Mouse (Mus musculus) small intestine, adult 2 months (tissue): ENCODE data around the gene Gm28710.

Experiments
- CTCF ChIP-seq: fragments of 200-500 bp; IDR thresholded peaks from 2 replicates; pipeline ENCODE4 v1.5.1; 2012; ENCODE audit warnings: low read depth, mild to moderate bottlenecking, control low read depth, inconsistent platforms, low read length, moderate library complexity, mixed read lengths; ENCODE audit not compliant: insufficient replicate concordance, insufficient read length; ENCODE audit errors: extremely low read depth
- POLR2A ChIP-seq: fragments of 200-500 bp; IDR thresholded peaks from 2 replicates; pipeline ENCODE4 v1.6.1; 2012; ENCODE audit warnings: low read depth, mild to moderate bottlenecking, control low read depth, inconsistent platforms, low read length, moderate library complexity

- TF ChIP-seq POLR2A (no peak), CTCF (no peak)
Measured at GRCm38 (mm10) chr5:16791243-16791860, at the start of gene Gm28710.
